Mouse (Mus musculus) cerebellum, adult 18-20 months (tissue): ENCODE data around the gene Parp9.

Experiments used
- DNase-seq, 2 experiments: peaks; one replicate each; pipeline ENCODE4 v3.0.0; 2021

Gene Parp9

DNA sequence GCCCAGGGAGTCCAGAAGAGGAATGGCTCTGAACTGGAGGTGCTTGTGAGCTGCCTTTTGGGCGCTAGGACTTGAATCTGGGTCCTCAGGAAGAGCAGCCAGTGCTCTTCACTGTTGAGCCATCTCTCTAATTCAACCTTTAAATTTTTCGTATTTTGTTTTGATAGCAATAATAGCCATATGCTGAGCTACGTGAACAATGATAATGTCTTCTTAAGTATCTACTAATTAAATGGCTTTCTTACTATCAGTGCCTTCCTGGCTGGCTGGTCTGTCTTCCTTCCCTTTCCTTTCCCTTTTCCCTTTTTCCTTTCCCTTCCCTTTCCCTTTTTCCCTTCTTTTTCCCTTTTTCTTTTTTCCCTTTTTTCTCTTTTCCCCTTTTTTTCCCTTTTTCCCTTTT lies 70.1 kb downstream of the Parp9 start:
- no peak for DNase-seq

DNA sequence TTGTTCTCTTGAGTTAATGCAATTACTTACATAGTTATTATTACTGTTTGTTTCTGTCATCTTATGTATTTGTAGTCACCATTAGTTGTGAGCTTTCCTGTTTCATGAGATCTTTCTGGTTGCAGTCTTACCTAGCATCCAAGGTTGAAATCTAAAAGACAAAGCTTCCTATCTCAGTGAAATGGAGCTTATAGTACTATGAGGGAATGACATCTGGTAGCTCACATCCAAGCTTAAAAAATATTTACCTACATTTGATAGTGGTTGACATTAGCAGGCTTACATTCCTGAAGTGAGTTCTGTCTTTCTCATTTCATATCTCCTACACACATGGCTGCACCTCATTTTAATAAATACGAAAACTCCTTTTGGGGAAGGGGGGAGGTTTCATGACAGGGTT lies 78.1 kb downstream of the Parp9 start:
- DNase-seq: no peak
